Mouse (Mus musculus) forebrain, embryonic 11.5 days (tissue): ENCODE measurements around the gene Ckmt1. TPM values are rescaled to one million over a fixed set of nuclear protein-coding genes. Genes with fewer than 3 reads are reported as not detected.
A peak's percentile ranks its signal among the peaks of the same experiment; 100 is the strongest.
"Not testable (repeated sequence)": the region's sequence is repeated elsewhere in the genome, so short reads cannot be mapped to it uniquely, and the experiment has no call there.

Experiments used
- ATAC-seq: fragments of 200-750 bp; cut with Nextera tagmentation; replicated peaks from 2 replicates; pipeline ENCODE4 v1.8.0; 2017; ENCODE audit warnings: moderate TSS enrichment; ENCODE audit not compliant: low FRiP score
- DNase-seq: peaks from one replicate; pipeline ENCODE4 v3.0.0-alpha.2; 2017; ENCODE audit warnings: low spot score
- H3K27ac ChIP-seq: fragments of 300-500 bp; sonication (generic); 2 replicates; pipeline ENCODE4 v1.5.1; 2014; ENCODE audit warnings: low read depth, low read length
- H3K27me3 ChIP-seq: fragments of 300-500 bp; sonication (generic); 2 replicates; pipeline ENCODE4 v1.6.1; 2014; ENCODE audit warnings: mild to moderate bottlenecking, low read length, mixed read lengths; ENCODE audit not compliant: control insufficient read depth, insufficient read depth
- H3K36me3 ChIP-seq: fragments of 300-500 bp; sonication (generic); 2 replicates; pipeline ENCODE4 v1.6.1; 2014; ENCODE audit warnings: mild to moderate bottlenecking, low read length, moderate library complexity, mixed read lengths; ENCODE audit not compliant: control insufficient read depth, insufficient read depth
- H3K4me1 ChIP-seq: fragments of 300-500 bp; sonication (generic); replicated peaks from 2 replicates; pipeline ENCODE4 v1.6.1; 2014; ENCODE audit warnings: low read length, mixed read lengths; ENCODE audit not compliant: control insufficient read depth, insufficient read depth
- H3K4me2 ChIP-seq: fragments of 300-500 bp; sonication (generic); 2 replicates; pipeline ENCODE4 v1.6.1; 2014; ENCODE audit warnings: low read depth, mild to moderate bottlenecking, low read length, moderate library complexity, mixed read lengths; ENCODE audit not compliant: severe bottlenecking
- H3K4me3 ChIP-seq: fragments of 300-500 bp; sonication (generic); 2 replicates; pipeline ENCODE4 v1.5.1; 2014; ENCODE audit warnings: low read depth, low read length
- H3K9ac ChIP-seq: fragments of 300-500 bp; sonication (generic); 2 replicates; pipeline ENCODE4 v1.6.1; 2014; ENCODE audit warnings: low read length
- H3K9me3 ChIP-seq: fragments of 300-500 bp; sonication (generic); 2 replicates; pipeline ENCODE4 v1.6.1; 2016; ENCODE audit warnings: low read length, mixed read lengths; ENCODE audit not compliant: control insufficient read depth
- WGBS: fragments of 180-500 bp; shearing (Covaris S2); extraction: QIAGEN DNeasy Blood & Tissue Kit; methylation state at CpG from one replicate; pipeline ENCODE4 v1.1.7; 2014; 5-methylcytosine and 5-hydroxymethylcytosine counted together
- polyA plus RNA-seq: library from polyadenylated mRNA; unstranded; fragments of >200 nt; fragmentation: Nextera tagmentation; extraction: Ambion mirVana; gene quantifications from 2 replicates; pipeline ENCODE4 v1.2.1, GENCODE M21; 2014

Gene Ckmt1
- polyA plus RNA-seq, 1 experiment from 2014 or later = 3.6 TPM

DNA sequence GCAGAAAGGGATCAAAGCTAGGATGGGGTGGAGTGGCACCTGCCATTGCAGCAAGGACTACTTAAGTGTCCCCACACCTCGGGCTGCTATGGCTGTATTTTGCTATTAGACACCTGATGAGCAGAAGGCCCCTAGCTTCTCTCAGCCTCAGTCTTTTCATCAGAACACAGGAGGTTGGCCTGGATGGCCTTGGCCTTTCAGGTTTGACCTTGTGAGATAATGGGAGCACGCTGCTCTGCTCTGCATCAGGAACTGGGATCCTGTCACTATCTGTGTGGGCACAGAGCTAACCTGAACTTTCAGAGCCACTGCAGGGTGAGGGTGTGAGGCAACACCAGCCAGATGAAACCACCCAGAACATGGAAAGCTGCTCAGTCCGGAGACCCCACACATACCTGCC lies 14.8 kb downstream of the Ckmt1 start:
- no peaks in the 10 kb centered on the region for H3K4me1 ChIP-seq
- no peak overlapping the region for H3K27ac ChIP-seq
- no peak overlapping the region for H3K9ac ChIP-seq
- no peak overlapping the region for H3K4me2 ChIP-seq
- DNase-seq = no peak
- H3K9me3 ChIP-seq = no peaks in the 10 kb centered on the region
- no peak overlapping the region for H3K4me3 ChIP-seq
- no peaks in the 10 kb centered on the region for H3K27me3 ChIP-seq
- ATAC-seq = no peak
- WGBS = 81% methylated on average over 3 of the region's 3 CpGs
- no peaks in the 10 kb centered on the region for H3K36me3 ChIP-seq

DNA sequence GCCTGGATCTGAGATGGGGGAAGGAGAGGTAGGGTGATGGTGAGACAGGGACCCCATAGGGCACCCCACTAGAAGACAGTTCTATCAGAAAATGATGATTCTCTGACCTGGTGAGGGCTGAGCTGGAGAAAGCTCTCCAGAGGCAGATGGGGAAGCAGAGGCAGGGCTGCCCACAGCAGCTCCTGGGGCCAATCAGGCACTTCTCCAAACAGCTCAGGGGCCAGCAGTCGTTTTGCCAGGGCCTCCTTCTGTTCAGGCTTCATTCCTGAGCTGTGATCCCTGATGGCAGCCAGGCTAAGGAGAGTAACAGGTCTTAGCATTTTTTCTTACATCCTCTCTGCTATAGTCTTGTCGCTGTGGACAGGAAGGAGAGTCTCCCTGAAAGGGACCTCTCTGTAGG lies 17.3 kb downstream of the Ckmt1 start:
- Histone ChIP-seq H3K27me3 (no peaks in the 10 kb centered on the region), H3K9ac (no peak overlapping the region), H3K4me1 (no peaks in the 10 kb centered on the region), H3K9me3 (no peaks in the 10 kb centered on the region), H3K36me3 (no peaks in the 10 kb centered on the region), H3K4me3 (no peak overlapping the region), H3K4me2 (no peak overlapping the region), H3K27ac (no peak overlapping the region)
- DNase-seq (no peak), ATAC-seq (no peak)
- 67% methylated on average over 2 of the region's 2 CpGs for WGBS

GRCm38 (mm10) chr2:121386961-121387575 lies 29.6 kb downstream of the Ckmt1 start, which contains the start of gene Strc:
Strc (minus strand) TSS chr2:121387168.
- WGBS = 94% methylated on average over 15 of the region's 17 CpGs
- H3K27me3 ChIP-seq, H3K4me2 ChIP-seq, DNase-seq, H3K36me3 ChIP-seq, H3K27ac ChIP-seq, H3K9me3 ChIP-seq, ATAC-seq, H3K4me1 ChIP-seq, H3K4me3 ChIP-seq, H3K9ac ChIP-seq: not testable (repeated sequence)

- Histone ChIP-seq H3K27ac (no peak overlapping the region), H3K36me3 (no peaks in the 10 kb centered on the region), H3K27me3 (no peaks in the 10 kb centered on the region), H3K9me3 (no peaks in the 10 kb centered on the region), H3K9ac (no peak overlapping the region), H3K4me1 (no peaks in the 10 kb centered on the region), H3K4me2 (no peak overlapping the region), H3K4me3 (no peak overlapping the region)
- DNase-seq (peak; percentile 87), ATAC-seq (no peak)
- 17% methylated on average over 8 of the region's 8 CpGs for WGBS
Observed at GRCm38 (mm10) chr2:121396624-121397023, 39.1 kb downstream of the Ckmt1 start.

DNA sequence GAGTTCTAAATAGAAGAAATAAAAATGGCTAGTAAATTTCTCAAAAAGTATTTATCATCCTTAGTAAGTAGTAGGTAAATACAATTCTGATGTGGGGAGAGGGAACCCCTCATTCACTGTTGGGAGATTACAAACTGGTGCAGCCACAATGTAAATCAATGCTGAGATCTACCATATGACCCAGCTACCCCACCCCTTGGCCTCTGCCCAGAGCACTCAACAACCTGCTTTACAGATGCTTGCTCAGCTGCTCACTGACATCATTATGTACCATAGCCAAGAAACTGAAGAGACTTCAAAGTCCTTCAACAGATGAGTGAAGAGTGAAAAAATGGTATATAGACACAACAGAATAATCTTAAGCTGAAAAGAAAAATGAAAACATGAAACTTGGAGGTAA lies 45.8 kb downstream of the Ckmt1 start:
- Histone ChIP-seq H3K4me1 (no peaks in the 10 kb centered on the region), H3K4me2 (no peak overlapping the region), H3K36me3 (no peaks in the 10 kb centered on the region), H3K9me3 (no peaks in the 10 kb centered on the region), H3K27ac (no peak overlapping the region), H3K27me3 (no peaks in the 10 kb centered on the region), H3K4me3 (no peak overlapping the region), H3K9ac (no peak overlapping the region)
- DNase-seq (no peak), ATAC-seq (no peak)

DNA sequence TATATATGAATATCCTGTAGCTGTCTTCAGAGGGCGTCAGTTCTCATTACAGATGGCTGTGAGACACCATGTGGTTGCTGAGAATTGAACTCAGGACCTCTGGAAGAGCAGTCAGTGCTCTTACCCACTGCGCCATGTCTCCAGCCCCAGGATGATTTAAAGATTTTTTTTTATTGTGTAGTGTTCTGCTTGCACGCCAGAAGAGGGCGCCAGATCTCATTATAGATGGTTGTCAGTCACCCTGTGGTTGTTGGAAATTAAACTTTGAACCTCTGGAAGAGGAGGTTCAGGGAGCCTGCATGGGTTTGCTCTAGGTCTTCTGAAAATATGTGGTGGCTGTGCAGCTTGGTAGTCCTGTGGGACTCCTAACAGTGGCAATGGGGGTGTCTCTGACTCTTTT lies 50.6 kb downstream of the Ckmt1 start:
- Histone ChIP-seq H3K27ac (no peak overlapping the region), H3K36me3 (no peaks in the 10 kb centered on the region), H3K4me3 (no peak overlapping the region), H3K27me3 (no peaks in the 10 kb centered on the region), H3K9ac (no peak overlapping the region), H3K4me2 (no peak overlapping the region), H3K4me1 (no peaks in the 10 kb centered on the region), H3K9me3 (no peaks in the 10 kb centered on the region)
- DNase-seq (peak; percentile 72), ATAC-seq (no peak)
- whole genome bisulfite sequencing = 32% methylated on average over 4 of the region's 4 CpGs

DNA sequence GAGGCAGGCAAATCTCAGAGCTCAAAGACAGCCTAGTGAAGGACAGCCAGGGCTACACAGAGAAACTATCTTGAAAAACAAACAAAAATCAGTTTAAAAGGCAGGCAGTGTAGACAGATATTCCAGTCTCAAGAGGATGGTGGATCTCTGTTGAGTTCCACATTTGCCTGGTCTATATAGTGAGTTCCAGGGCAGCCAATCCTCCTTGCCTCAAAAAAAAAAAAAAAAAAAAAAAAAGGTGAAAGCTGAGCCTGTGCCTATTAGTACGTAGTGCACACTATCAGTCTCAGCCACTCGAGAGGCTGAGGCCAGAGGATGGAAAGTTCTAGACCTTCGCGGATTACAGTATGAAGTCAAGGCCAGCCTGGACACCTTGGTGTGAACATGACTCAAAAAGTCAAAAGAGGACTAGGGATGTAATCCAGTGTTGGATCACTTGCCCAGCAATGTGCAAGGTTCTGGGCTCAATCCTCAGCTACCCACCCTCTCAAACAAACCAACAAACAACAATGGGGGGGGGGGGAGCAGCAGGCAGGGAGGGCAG lies 55.4 kb downstream of the Ckmt1 start:
- Histone ChIP-seq H3K4me2 (peak overlapping the region; percentile 62), H3K27ac (peak overlapping the region; percentile 93), H3K36me3 (no peaks in the 10 kb centered on the region; the same call in 1 of the 2 replicates), H3K4me3 (peak overlapping the region; percentile 93), H3K4me1 (0 out of 2 replicates have a peak, but pooled peaks cover 2% of the 10 kb centered on the region), H3K27me3 (no peaks in the 10 kb centered on the region), H3K9me3 (no peaks in the 10 kb centered on the region), H3K9ac (peak overlapping the region; percentile 99)
- WGBS = 9% methylated on average over 4 of the region's 4 CpGs
- DNase-seq (no peak), ATAC-seq (peak; percentile 19)
